Mouse (Mus musculus) kidney, embryonic 15.5 days (tissue): ENCODE measurements around the gene Hils1. TPM values are rescaled to one million over a fixed set of nuclear protein-coding genes. Genes with fewer than 3 reads are reported as not detected.

Experiments
- ATAC-seq: fragments of 200-750 bp; cut with Nextera tagmentation; replicated peaks from 2 replicates; pipeline ENCODE4 v1.8.0; 2017; ENCODE audit warnings: moderate TSS enrichment; ENCODE audit not compliant: low FRiP score
- H3K27ac ChIP-seq: fragments of 300-500 bp; sonication (generic); 2 replicates; pipeline ENCODE4 v1.5.1; 2015; ENCODE audit warnings: mild to moderate bottlenecking, inconsistent platforms
- H3K27me3 ChIP-seq: fragments of 300-500 bp; sonication (generic); 2 replicates; pipeline ENCODE4 v1.6.1; 2015; ENCODE audit warnings: inconsistent platforms
- H3K36me3 ChIP-seq: fragments of 300-500 bp; sonication (generic); 2 replicates; pipeline ENCODE4 v1.6.1; 2015; ENCODE audit warnings: inconsistent platforms
- H3K4me1 ChIP-seq: fragments of 300-500 bp; sonication (generic); 2 replicates; pipeline ENCODE4 v1.6.1; 2015; ENCODE audit warnings: inconsistent platforms
- H3K4me2 ChIP-seq: fragments of 300-500 bp; sonication (generic); 2 replicates; pipeline ENCODE4 v1.6.1; 2015; ENCODE audit warnings: moderate library complexity, mild to moderate bottlenecking, inconsistent platforms
- H3K4me3 ChIP-seq: fragments of 300-500 bp; sonication (generic); replicated peaks from 2 replicates; pipeline ENCODE4 v1.5.1; 2015; ENCODE audit warnings: mild to moderate bottlenecking, inconsistent platforms
- H3K9ac ChIP-seq: fragments of 300-500 bp; sonication (generic); 2 replicates; pipeline ENCODE4 v1.6.1; 2015; ENCODE audit warnings: mild to moderate bottlenecking, inconsistent platforms
- H3K9me3 ChIP-seq: fragments of 300-500 bp; sonication (generic); replicated peaks from 2 replicates; pipeline ENCODE4 v1.6.1; 2016; ENCODE audit warnings: inconsistent platforms
- WGBS: fragments of 180-500 bp; shearing (Covaris S2); methylation state at CpG from one replicate; pipeline ENCODE4 v1.1.7; 2015; ENCODE audit warnings: mixed read lengths; 5-methylcytosine and 5-hydroxymethylcytosine counted together
- polyA plus RNA-seq: library from polyadenylated mRNA; unstranded; fragments of >200 nt; fragmentation: Nextera tagmentation; extraction: Ambion mirVana; gene quantifications from 2 replicates; pipeline ENCODE4 v1.2.1, GENCODE M21; 2015

Gene Hils1
- polyA plus RNA-seq, result not detected in 2 replicates

DNA sequence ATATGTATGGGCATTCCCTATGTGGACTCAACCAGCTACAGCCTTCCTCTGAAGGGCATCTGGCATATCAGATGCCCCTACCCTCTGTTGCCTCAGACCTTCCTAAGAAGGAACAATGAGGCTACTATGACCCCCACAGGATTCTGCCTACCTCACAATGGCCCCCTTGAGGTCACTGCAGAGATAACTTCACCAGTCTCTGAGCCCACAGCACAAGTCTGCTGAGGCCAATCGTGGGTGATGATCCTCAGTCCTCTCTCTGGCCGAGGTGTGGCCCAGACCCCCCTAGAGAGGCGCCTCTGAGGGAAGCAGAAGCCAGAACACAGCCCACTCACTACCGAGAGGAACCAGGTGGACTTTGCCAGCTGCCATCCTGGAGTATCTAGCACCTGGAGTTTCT lies at the start of gene Hils1:
Gene Hils1 (plus strand): TSS at position 175 of the 400 bp plus-strand sequence.
- 30% methylated on average over 4 of the region's 4 CpGs for WGBS
- Histone ChIP-seq H3K4me2 (no peak within 1 kb of the TSS), H3K9ac (no peak within 1 kb of the TSS), H3K27ac (no peak within 1 kb of the TSS), H3K4me3 (no peak within 1 kb of the TSS), H3K9me3 (no peaks in the 10 kb centered on the region), H3K27me3 (0 out of 2 replicates have a peak, but pooled peaks cover 6% of the 10 kb centered on the region), H3K4me1 (peaks cover 6% of the 10 kb centered on the region; the same call in 1 of the 2 replicates), H3K36me3 (no peaks in the 10 kb centered on the region)
- no peak for ATAC-seq

GRCm38 (mm10) chr11:94917717-94918116 lies 49.7 kb upstream of the Hils1 start:
- 64% methylated on average over 6 of the region's 6 CpGs for WGBS
- Histone ChIP-seq H3K27ac (no peak overlapping the region), H3K4me3 (no peak overlapping the region), H3K36me3 (no peaks in the 10 kb centered on the region), H3K27me3 (no peaks in the 10 kb centered on the region), H3K4me1 (peaks cover 23% of the 10 kb centered on the region), H3K4me2 (no peak overlapping the region), H3K9ac (no peak overlapping the region), H3K9me3 (no peaks in the 10 kb centered on the region)
- no peak for ATAC-seq

- 15% methylated on average over 6 of the region's 6 CpGs for WGBS
- peaks cover 11% of the 10 kb centered on the region for H3K4me1 ChIP-seq
- no peak overlapping the region; the same call in 1 of the 2 replicates for H3K27ac ChIP-seq
- H3K27me3 ChIP-seq, result no peaks in the 10 kb centered on the region
- H3K4me3 ChIP-seq, result no peak overlapping the region
- no peak overlapping the region for H3K9ac ChIP-seq
- no peaks in the 10 kb centered on the region for H3K9me3 ChIP-seq
- H3K36me3 ChIP-seq, result no peaks in the 10 kb centered on the region
- ATAC-seq, result no peak
- H3K4me2 ChIP-seq, result no peak overlapping the region
These were observed 46.4 kb upstream of the Hils1 start for GRCm38 (mm10) chr11:94920996-94921401.

GRCm38 (mm10) chr11:94924977-94925376 lies 42.4 kb upstream of the Hils1 start:
- H3K4me1 ChIP-seq, result peaks cover 41% of the 10 kb centered on the region
- WGBS, result 94% methylated on average over 4 of the region's 4 CpGs
- ATAC-seq, result no peak
- no peak overlapping the region for H3K9ac ChIP-seq
- H3K36me3 ChIP-seq, result no peaks in the 10 kb centered on the region
- no peak overlapping the region for H3K4me3 ChIP-seq
- H3K9me3 ChIP-seq, result no peaks in the 10 kb centered on the region
- no peaks in the 10 kb centered on the region for H3K27me3 ChIP-seq
- no peak overlapping the region for H3K4me2 ChIP-seq
- H3K27ac ChIP-seq, result no peak overlapping the region

DNA sequence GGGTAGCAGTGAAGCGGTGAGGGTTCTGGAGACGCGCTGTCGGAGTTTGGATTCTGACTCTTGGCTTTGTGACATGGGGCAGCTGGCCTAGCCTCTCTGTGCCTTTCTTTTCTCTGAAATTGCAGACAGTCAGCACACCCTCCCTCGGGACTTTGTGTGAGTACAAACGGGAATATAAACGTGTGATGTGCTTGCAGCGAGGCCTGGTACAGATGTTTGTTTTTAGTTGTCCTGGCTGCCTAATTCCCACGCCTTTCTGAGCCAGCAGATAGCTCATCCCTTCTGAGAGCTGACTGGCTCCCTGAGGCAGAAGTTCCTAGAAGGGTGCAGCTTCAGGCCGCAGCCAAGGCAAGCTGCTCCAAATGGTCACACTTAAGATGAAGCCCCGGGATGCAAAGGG lies 41.0 kb upstream of the Hils1 start:
- whole genome bisulfite sequencing, result 45% methylated on average over 11 of the region's 11 CpGs
- H3K9me3 ChIP-seq, result no peaks in the 10 kb centered on the region
- no peaks in the 10 kb centered on the region for H3K36me3 ChIP-seq
- H3K4me2 ChIP-seq, result no peak overlapping the region
- peak overlapping the region; percentile 96 for H3K27ac ChIP-seq
- ATAC-seq, result no peak
- H3K4me1 ChIP-seq, result peaks cover 48% of the 10 kb centered on the region
- no peaks in the 10 kb centered on the region for H3K27me3 ChIP-seq
- no peak overlapping the region for H3K4me3 ChIP-seq
- H3K9ac ChIP-seq, result no peak overlapping the region

DNA sequence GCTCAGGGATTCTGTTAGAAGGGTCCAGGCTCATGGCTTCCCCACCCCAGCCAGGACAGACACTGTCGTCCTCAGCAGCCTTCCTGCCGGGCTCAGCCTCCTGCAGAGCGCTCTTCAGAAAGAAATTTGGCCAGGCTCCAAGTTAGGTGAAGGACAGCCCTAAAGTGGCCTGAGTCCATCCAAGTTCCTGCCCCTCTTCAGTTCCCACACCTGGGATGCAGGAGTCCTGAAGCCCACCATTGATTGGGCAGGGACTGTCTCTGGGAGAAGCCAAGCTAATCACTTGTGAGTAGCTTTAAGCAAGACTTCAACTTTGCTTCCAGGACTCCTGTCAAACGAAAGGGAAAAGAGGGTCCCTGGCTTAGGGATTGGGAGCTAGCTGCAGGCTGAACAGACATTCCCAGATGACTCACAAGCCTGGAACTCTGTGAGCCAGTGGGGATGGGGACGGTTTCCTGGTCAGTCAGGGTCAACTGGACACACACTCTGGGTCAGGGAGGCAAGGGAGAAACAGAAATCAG lies 39.6 kb upstream of the Hils1 start:
- no peak overlapping the region for H3K4me3 ChIP-seq
- 16% methylated on average over 5 of the region's 5 CpGs for WGBS
- no peaks in the 10 kb centered on the region for H3K36me3 ChIP-seq
- H3K4me1 ChIP-seq, result peaks cover 50% of the 10 kb centered on the region
- H3K9ac ChIP-seq, result no peak overlapping the region
- H3K27ac ChIP-seq, result peak overlapping the region; percentile 96
- ATAC-seq, result no peak
- peaks cover under 1% of the 10 kb centered on the region; the same call in 1 of the 2 replicates for H3K27me3 ChIP-seq
- peak overlapping the region; percentile 44; the same call in 1 of the 2 replicates for H3K4me2 ChIP-seq
- no peaks in the 10 kb centered on the region for H3K9me3 ChIP-seq

DNA sequence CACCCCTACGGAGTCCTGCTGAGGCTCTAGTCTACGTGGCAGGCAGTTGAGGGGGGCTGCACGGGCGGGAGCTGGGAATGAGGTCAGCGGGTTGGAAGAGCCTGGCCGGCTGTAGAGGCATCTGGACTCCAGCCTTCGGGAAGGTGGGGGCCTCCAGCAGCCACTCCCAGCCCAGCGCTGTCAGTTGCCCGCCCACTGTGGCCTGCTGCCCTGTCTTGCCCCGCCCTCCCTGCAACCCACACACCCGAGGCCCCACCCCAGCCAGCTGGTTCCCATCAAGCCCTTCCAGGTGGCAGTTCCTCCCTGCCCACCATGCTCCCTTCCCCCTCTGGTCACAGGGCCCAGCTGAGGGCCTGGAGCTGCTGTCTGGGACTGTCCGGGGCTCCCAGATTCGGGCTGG lies 38.6 kb upstream of the Hils1 start:
- Histone ChIP-seq H3K27ac (peak overlapping the region; percentile 96), H3K36me3 (no peaks in the 10 kb centered on the region), H3K4me3 (no peak overlapping the region), H3K4me2 (peak overlapping the region; percentile 44), H3K4me1 (peaks cover 60% of the 10 kb centered on the region), H3K9me3 (no peaks in the 10 kb centered on the region), H3K27me3 (peaks cover 9% of the 10 kb centered on the region), H3K9ac (no peak overlapping the region)
- 3% methylated on average over 13 of the region's 13 CpGs for WGBS
- ATAC-seq, result peak; percentile 93

DNA sequence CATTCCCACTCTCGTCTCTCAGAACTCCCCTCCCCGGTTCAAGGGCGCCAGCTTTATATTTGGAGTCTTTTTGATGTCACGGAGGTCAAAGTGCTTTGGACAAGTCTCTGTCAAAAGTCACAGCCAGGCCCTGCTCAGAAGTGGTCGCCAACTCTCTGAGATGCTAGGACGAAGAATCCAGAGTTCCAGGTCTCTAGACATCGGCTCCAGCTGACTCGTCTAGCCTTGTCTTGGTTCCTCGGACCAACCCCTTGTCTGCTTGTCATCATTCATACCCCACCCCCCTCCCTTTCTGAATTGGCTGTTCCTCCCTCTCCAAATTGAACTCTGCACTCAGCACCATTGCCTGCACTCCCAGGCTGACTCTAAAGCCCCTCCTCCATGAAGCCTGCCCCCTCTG lies 37.8 kb upstream of the Hils1 start:
- H3K4me3 ChIP-seq, result no peak overlapping the region
- no peak for ATAC-seq
- peaks cover 15% of the 10 kb centered on the region for H3K27me3 ChIP-seq
- peak overlapping the region; percentile 96 for H3K27ac ChIP-seq
- no peak overlapping the region for H3K9ac ChIP-seq
- H3K36me3 ChIP-seq, result no peaks in the 10 kb centered on the region
- WGBS, result 28% methylated on average over 9 of the region's 9 CpGs
- no peaks in the 10 kb centered on the region for H3K9me3 ChIP-seq
- H3K4me2 ChIP-seq, result peak overlapping the region; percentile 44
- peaks cover 68% of the 10 kb centered on the region for H3K4me1 ChIP-seq

DNA sequence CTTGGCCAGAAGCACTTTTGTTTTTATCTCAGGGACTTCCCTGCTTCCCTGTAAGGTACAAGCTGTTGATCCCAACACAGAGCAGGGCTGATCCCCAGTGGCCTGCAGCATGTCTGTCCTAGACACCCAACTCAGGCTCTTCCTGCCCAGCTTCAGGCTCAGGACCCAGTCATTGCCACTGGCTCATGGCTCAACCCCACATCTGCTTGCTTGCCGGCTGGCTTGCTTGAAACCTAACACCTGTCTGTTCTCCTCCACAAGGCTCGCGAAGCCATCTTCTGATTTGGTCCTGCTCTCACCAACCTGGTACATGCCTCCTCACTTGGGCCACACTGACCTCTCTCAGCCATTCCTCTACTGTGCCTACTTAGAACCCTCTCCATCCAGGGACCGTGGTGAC lies 37.2 kb upstream of the Hils1 start:
- no peaks in the 10 kb centered on the region for H3K36me3 ChIP-seq
- H3K4me2 ChIP-seq, result no peak overlapping the region
- no peak for ATAC-seq
- WGBS, result 30% methylated on average over 4 of the region's 4 CpGs
- no peaks in the 10 kb centered on the region for H3K9me3 ChIP-seq
- H3K4me3 ChIP-seq, result no peak overlapping the region
- H3K9ac ChIP-seq, result no peak overlapping the region
- H3K4me1 ChIP-seq, result peaks cover 73% of the 10 kb centered on the region
- peaks cover 17% of the 10 kb centered on the region for H3K27me3 ChIP-seq
- peak overlapping the region; percentile 96 for H3K27ac ChIP-seq

DNA sequence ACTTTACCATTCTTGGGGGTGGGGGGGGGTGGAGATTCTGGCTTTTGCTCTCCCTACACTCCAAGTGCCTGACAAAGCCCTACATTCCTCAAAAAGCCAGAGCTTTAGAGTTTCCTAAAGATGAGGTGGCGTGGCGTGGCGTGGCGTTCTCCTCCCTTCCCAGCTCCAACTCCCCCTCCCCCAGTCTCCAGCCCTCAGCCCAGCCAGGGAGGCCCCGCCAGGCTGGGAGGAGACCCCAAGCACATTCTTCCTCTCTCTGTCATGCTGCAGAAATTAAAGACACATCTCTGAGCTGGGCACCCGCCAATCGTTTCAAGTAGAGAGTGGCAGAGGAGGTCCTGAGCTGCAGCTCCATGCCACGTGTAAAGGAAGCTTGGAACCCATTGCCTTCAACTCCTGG lies 33.8 kb upstream of the Hils1 start:
- peaks cover 43% of the 10 kb centered on the region for H3K27me3 ChIP-seq
- H3K36me3 ChIP-seq, result no peaks in the 10 kb centered on the region
- no peaks in the 10 kb centered on the region for H3K9me3 ChIP-seq
- peak overlapping the region; percentile 90 for H3K27ac ChIP-seq
- WGBS, result 18% methylated on average over 8 of the region's 8 CpGs
- no peak for ATAC-seq
- peaks cover 79% of the 10 kb centered on the region for H3K4me1 ChIP-seq
- H3K9ac ChIP-seq, result no peak overlapping the region
- no peak overlapping the region for H3K4me3 ChIP-seq
- peak overlapping the region; percentile 24 for H3K4me2 ChIP-seq

- H3K27ac ChIP-seq, result peak overlapping the region; percentile 90
- H3K4me2 ChIP-seq, result peak overlapping the region; percentile 24; the same call in 1 of the 2 replicates
- no peak overlapping the region for H3K4me3 ChIP-seq
- peaks cover 76% of the 10 kb centered on the region for H3K4me1 ChIP-seq
- WGBS, result 16% methylated on average over 11 of the region's 11 CpGs
- no peak overlapping the region for H3K9ac ChIP-seq
- peaks cover 1% of the 10 kb centered on the region; the same call in 1 of the 2 replicates for H3K36me3 ChIP-seq
- H3K27me3 ChIP-seq, result peaks cover 50% of the 10 kb centered on the region
- no peaks in the 10 kb centered on the region for H3K9me3 ChIP-seq
- no peak for ATAC-seq
These were observed 32.9 kb upstream of the Hils1 start for GRCm38 (mm10) chr11:94934526-94934925.

GRCm38 (mm10) chr11:94936045-94936444 lies 31.3 kb upstream of the Hils1 start, which contains the start of gene Col1a1:
TSS of gene Col1a1 (plus strand) at chr11:94936224.
- H3K4me2 ChIP-seq, result peak within 1 kb of the TSS; percentile 84
- H3K27ac ChIP-seq, result peak within 1 kb of the TSS; percentile 92
- peak; percentile 33; the same call in 1 of the 2 replicates for ATAC-seq
- H3K9me3 ChIP-seq, result no peaks in the 10 kb centered on the region
- peaks cover 56% of the 10 kb centered on the region for H3K27me3 ChIP-seq
- peak within 1 kb of the TSS; percentile 61 for H3K9ac ChIP-seq
- WGBS, result 12% methylated on average over 19 of the region's 19 CpGs
- H3K36me3 ChIP-seq, result peaks cover 16% of the 10 kb centered on the region
- peak within 1 kb of the TSS; percentile 53 for H3K4me3 ChIP-seq
- peaks cover 62% of the 10 kb centered on the region for H3K4me1 ChIP-seq
